Mouse (Mus musculus) layer of hippocampus, adult 18-20 months (tissue): ENCODE measurements around the gene Lonrf3. TPM values are rescaled to one million over a fixed set of nuclear protein-coding genes. Genes with fewer than 3 reads are reported as not detected.

Experiments
- DNase-seq, 2 experiments: peaks; one replicate each; pipeline ENCODE4 v3.0.0; 2022; ENCODE audit warnings: low spot score in 2 of 2
- long read RNA-seq: library from polyadenylated mRNA; stranded (forward); transcript quantifications from one replicate; pipeline ENCODE4 v2.0.0, GENCODE M21; 2021
- microRNA-seq, 2 experiments: library from miRNA; unstranded; fragments of <30 nt; microRNA quantifications; one replicate each; pipeline ENCODE4 v1.2.0; 2021
- total RNA-seq, 2 experiments: library from RNA; stranded (reverse); gene quantifications; 2 replicates each; pipeline ENCODE4 v1.2.3; 2021

Gene Lonrf3
- 10 to 100 TPM; 30.0 to 30.2 TPM for total RNA-seq
- long read RNA-seq, transcript Lonrf3-201 (11 exons, 2,911 nt) = major isoform, 8 of 10 reads
- long read RNA-seq, partial matches to known transcripts = 1 of 10 reads
- long read RNA-seq, other reads (novel, unspliced or antisense) = 1 of 10 reads

DNA sequence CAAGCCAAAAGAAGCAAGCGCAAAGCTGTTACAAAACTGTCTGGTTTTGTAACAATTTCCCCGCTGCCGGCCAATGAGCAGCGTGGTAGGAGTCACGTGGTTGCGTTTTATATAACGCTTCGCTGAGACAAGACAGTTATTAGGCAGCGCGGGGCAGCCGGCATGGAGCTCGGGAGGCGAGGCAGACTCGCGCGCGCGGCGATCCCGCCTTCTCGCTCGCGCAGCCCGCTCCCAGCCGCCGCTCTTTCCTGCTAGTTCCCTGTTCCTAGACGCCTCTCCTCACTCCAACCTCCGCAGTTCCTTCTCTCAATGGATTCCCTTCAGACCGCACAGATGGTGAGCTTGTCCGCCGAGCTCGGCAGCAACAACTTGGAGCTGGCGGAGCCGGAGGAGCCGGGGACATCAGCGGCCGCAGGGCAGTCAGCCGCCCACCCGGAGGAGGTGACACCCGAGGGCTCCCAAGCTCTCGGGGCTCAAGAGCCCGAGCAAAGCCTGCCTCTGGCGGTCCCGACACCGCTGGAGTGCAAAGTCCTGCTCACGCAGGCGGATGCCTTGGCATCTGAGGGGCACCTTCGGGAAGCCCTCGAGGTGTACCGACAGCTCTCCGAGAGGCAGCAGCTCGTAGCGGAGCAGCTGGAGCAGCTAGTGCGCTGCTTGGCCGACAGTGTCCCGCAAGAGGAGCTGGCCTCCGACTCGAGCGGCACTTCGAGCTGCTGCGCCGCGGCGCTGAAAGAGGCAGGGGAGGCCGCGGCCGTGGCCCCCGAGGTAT is at the start of gene Lonrf3:
TSS of gene Lonrf3 (plus strand) at position 83 of the 769 bp plus-strand sequence.
- DNase-seq = peak; percentile 71 to 86

- DNase-seq = no peak
Measured at GRCm38 (mm10) chrX:36278750-36279149, 49.4 kb upstream of the Lonrf3 start.

DNA sequence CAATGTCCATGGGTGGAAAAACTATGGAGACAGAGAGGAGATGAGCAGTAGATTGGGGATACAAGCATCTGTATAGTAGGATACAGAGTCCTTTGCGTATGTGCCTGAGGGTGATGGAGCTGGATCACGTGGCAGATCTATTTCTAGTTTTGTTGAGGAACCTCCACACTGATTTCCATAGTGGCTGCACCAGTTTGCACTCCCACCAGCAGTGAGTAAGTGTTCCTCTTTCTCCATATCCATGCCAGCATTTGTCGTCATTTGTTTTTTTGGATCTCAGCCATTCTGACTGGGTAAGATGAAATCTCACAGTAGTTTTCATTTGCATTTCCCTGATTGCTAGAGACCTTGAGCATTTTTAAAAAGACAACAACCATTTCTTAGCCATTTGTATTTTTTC is 16.7 kb upstream of the Lonrf3 start:
- DNase-seq = peak; percentile 37 to 73

- peak; percentile 9 to 37 for DNase-seq
Measured at GRCm38 (mm10) chrX:36327491-36328255, 480 bp upstream of the Lonrf3 start.

- DNase-seq = peak in 1 of 2 experiments; percentile 11
Measured at GRCm38 (mm10) chrX:36329040-36329649, 992 bp downstream of the Lonrf3 start.

DNA sequence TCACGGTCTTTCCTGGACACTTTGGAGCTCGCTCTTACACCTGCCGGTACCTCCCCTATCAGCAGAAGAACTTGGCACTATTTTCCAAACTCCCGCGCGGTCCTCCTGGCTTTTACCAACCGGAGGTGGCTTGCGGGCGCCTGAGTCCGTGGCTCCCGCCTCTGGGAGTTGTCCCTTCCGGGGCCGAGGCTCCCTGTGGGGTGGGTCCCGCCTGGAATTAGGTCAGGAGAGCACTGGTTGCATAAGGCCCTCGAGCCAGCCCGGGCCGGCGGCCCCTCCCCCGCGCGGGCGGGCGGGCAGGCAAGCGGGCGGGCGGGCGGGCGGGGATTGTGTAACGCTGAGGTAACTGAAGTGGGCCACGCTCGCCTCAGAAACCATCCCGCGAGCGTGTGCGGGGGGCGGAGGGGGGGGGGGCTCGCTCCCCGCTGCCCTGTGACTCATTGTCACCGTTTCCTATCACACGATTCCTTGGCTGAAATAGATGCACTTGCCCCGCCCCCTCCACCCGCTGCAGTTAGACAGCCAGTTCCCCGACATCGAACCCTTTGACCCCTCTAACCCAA is 1.8 kb downstream of the Lonrf3 start:
- peak in 1 of 2 experiments; percentile 24 for DNase-seq

- peak in 1 of 2 experiments; percentile 62 for DNase-seq
Measured at GRCm38 (mm10) chrX:36352446-36352845, 24.3 kb downstream of the Lonrf3 start.

DNA sequence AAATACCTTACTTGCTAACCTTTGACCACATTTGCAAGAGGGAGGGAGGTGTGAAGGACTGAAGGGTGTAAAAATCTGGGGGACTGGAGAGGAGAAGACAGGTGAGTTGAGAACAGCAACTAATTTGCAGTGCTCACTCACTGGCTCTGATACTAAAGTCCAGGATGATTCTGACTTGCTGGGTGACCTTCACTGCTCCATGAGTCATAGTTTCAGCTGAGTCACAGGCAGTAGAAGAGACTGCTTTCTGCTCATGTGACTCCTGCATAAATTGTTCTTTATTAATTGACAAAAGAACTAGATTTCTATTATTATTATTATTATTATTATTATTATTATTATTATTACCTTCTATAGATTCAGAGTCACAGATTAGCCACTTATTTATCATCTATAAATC is 57.2 kb downstream of the Lonrf3 start:
- no peak for DNase-seq

DNA sequence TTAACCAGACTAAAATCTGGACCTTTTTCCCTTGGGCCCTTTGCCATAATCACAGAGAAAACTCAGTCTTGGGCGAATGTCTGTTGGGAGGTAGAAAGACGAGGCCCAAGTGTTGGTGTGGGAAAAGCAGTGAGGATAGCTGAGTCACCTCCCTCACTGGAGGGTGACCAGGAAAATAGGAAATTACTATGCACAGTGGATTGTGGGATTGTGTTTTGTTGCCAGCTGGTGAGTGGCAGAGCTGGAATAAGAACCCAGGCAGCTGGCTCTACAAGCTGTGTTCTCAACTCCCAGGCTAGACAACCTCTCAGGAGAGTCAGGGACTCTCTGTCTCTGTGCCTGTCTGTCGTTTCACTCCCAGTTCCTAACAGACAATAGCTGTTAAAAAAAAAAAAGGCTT is 61.8 kb downstream of the Lonrf3 start:
- DNase-seq = peak; percentile 80 to 90

DNA sequence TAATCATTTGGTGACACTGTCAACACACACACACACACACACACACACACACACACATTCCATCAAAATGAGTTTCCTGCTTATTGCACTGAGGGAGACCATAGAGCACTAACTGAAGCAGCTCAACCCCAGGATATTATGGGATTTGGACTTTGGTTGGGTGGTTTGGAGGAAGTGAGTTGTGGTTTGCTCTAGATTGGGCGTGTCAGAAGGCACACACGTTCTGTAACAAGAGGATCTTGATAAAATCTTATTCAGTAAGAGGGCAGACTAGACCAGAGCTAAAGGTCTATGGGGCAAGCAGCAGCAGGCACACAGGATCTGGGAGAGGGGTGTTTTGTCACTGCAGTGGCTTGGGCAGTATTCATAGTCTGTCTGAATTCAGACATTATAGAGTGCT is 62.4 kb downstream of the Lonrf3 start:
- DNase-seq = no peak

GRCm38 (mm10) chrX:36392672-36393071 is 64.5 kb downstream of the Lonrf3 start:
- peak in 1 of 2 experiments; percentile 60 for DNase-seq

GRCm38 (mm10) chrX:36393279-36393678 is 65.1 kb downstream of the Lonrf3 start:
- peak in 1 of 2 experiments; percentile 26 for DNase-seq

GRCm38 (mm10) chrX:36400980-36401379 is 72.8 kb downstream of the Lonrf3 start, which contains the start of gene Gm6268:
TSS of gene Gm6268 (plus strand) at chrX:36401280.
- no peak for DNase-seq

- no peak for DNase-seq
Measured at GRCm38 (mm10) chrX:36402316-36402715, 74.2 kb downstream of the Lonrf3 start.

Small RNA genes lying within 50 kb of the gene (microRNA-seq; reads per million reads assigned to microRNA genes)
- 0 reads per million in 2 experiments for gene Gm44485

Other genes starting within 250 kb of the Lonrf3 start
- gene Il13ra1, start 216.2 kb upstream of the Lonrf3 start, total RNA-seq = 1 to 10 TPM; 3.2 to 4.7 TPM
- 10 to 100 TPM; 45.9 to 55.5 TPM for gene Zcchc12, start 132.4 kb upstream of the Lonrf3 start, total RNA-seq
- gene Gm6268, start 72.9 kb downstream of the Lonrf3 start, total RNA-seq = not detected
- 1 to 10 TPM; 1.3 to 2.1 TPM for gene Gm14569, start 163.5 kb downstream of the Lonrf3 start, total RNA-seq